Mouse (Mus musculus) adrenal gland, adult 8-10 months (tissue): Measurements from ENCODE around the gene Pcbp2. TPM values are rescaled to one million over a fixed set of nuclear protein-coding genes. Genes with fewer than 3 reads are reported as not detected.

Source experiments
- DNase-seq: peaks from one replicate; pipeline ENCODE4 v3.0.0; 2022
- total RNA-seq, 4 experiments: library from RNA; stranded (reverse); gene quantifications; 2 replicates each; pipeline ENCODE4 v1.2.4; 2022

Pcbp2 gene
- total RNA-seq, 4 experiments from 2014 or later, result 594 to 678 (median 630) TPM

DNA sequence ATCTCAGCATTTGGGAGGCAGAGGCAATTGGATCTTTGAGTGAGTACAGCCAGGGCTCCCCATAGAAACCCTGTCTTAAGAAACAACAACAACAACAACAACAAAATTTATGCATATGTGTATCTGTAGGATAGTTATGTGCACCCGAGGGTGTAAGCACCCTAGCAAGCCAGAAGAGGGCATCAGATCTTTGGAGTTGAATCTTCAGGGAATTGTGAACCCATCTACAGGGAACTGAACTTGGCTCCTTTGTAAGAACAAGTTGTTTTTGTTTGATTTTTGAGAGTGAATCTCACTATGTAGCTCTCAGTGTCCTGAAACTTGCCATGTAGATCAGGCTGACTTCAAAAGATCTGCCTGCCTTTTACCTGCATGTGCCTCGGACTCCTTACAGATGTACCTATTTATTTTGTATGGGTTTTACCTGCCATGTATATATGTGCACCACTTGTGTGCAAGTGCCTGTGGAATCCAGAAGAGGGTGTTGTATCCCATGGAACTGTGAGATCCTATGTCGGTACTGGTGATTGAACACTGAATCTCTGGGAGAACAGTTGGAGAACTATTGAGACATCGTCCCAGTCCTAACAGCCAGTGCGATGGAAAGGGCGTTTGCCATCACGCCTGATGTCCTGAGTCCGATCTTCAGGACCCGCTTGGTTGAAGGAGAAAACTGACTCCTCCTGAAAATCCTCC is 1.5 kb upstream of the Pcbp2 start:
- DNase-seq, result no peak

GRCm38 (mm10) chr15:102470605-102471294 is 411 bp downstream of the Pcbp2 start:
- DNase-seq, result peak; percentile 76

DNA sequence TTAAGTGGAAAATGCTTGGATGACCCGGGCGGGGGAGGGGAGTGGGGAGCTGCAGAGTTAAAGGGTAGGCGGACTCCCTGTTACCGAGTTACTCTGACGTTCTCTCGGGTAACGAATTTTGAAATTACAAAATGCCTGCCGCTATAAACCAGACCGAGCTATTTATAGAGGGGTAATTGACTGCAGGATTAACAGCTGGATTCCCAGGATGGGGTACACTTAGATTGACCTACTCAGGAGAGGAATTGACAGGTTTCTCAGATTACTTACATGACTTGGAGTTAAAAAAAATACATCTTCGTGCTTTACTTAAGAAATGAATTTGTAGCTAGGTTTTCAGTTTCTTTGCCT is 931 bp downstream of the Pcbp2 start:
- no peak for DNase-seq

GRCm38 (mm10) chr15:102471727-102472126 is 1.4 kb downstream of the Pcbp2 start:
- no peak for DNase-seq

- DNase-seq, result no peak
Measured at GRCm38 (mm10) chr15:102473246-102473645, 2.9 kb downstream of the Pcbp2 start.

- DNase-seq, result no peak
Measured at GRCm38 (mm10) chr15:102474520-102474919, 4.2 kb downstream of the Pcbp2 start.

DNA sequence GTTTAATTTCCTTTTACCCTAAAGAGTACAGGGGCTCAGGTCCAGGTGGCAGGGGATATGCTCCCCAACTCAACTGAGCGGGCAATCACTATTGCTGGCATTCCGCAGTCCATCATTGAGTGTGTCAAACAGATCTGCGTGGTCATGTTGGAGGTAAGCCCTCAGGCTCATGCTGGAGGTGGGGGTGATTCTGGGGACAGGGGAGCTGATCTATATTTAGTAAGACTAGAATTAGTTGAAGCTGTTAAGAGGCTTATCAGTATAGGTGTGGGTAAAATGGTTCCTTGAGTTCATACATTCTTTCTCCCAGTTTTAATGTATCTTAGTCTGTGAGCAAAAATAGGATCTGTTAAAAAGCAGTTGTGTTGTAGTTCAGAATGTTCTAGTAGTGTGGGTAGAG is 12.8 kb downstream of the Pcbp2 start:
- DNase-seq, result no peak

DNA sequence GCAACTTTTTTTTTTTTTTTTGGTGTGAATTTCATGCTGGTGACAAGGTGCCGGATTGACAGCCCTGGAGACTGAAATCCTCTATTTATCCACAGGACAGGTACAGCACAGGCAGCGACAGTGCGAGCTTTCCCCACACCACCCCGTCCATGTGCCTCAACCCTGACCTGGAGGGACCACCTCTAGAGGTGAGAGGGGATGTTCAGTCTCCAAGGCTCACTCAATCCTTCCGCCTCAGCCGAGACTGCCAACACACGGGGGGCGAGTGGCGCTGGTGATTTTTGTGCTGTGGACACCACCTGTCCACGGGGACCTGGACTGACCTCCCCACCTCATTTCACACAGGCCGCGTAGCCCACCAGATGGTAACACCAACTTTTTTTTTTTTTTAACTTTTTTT is 15.5 kb downstream of the Pcbp2 start:
- no peak for DNase-seq

GRCm38 (mm10) chr15:102487664-102488063 is 17.3 kb downstream of the Pcbp2 start:
- DNase-seq, result no peak

GRCm38 (mm10) chr15:102498322-102498721 is 28.0 kb downstream of the Pcbp2 start:
- DNase-seq, result no peak

DNA sequence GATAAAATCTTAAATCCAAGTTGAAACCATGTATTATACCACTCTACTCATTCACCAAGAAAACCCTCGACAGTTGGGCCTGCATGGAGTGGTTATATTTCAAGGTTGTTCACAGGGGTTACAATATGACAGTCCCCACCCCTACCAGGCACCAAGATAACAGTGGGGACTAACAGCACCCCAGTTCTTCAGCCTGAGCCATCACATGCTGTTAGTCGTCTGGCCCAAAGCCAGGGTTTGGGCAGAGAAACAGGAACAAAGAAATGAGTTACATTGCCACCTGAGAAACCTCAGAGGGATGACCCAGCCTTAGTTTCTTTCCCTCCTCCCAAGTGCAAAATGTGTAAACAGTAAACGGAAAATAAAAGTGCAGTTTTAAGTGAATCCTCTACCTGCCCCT is 29.0 kb downstream of the Pcbp2 start:
- no peak for DNase-seq

DNA sequence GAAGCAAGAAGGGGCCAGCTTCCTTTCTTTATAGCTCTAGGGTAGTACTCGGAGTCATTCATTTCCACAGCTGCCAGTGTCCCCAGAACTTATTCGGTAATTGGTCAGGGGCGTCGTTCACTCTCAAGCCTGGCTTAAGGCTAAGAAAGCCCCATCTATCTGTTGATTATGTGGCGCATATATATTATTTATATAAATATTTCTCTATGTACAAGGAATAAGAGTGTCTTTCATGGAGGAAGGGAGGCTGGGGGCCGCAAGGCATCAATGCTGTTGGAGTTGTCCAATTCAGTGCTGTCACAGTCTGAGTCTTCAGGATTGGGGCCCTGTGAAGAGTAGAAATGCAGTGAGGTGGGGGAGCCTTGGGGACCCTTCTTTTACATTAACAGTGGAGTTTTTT is 29.5 kb downstream of the Pcbp2 start:
- no peak for DNase-seq

GRCm38 (mm10) chr15:102500479-102500878 is 30.1 kb downstream of the Pcbp2 start:
- DNase-seq, result no peak

- DNase-seq, result no peak
Measured at GRCm38 (mm10) chr15:102501084-102501814, 30.9 kb downstream of the Pcbp2 start.

- DNase-seq, result no peak
Measured at GRCm38 (mm10) chr15:102502254-102502840, 32.0 kb downstream of the Pcbp2 start.

- no peak for DNase-seq
Measured at GRCm38 (mm10) chr15:102503447-102503846, 33.1 kb downstream of the Pcbp2 start, which contains the start of gene Gm10337. Gene Gm10337 (plus strand): TSS chr15:102503722.

- DNase-seq, result no peak
Measured at GRCm38 (mm10) chr15:102503924-102504782, 33.8 kb downstream of the Pcbp2 start.

GRCm38 (mm10) chr15:102505073-102505769 is 34.9 kb downstream of the Pcbp2 start:
- DNase-seq, result no peak

DNA sequence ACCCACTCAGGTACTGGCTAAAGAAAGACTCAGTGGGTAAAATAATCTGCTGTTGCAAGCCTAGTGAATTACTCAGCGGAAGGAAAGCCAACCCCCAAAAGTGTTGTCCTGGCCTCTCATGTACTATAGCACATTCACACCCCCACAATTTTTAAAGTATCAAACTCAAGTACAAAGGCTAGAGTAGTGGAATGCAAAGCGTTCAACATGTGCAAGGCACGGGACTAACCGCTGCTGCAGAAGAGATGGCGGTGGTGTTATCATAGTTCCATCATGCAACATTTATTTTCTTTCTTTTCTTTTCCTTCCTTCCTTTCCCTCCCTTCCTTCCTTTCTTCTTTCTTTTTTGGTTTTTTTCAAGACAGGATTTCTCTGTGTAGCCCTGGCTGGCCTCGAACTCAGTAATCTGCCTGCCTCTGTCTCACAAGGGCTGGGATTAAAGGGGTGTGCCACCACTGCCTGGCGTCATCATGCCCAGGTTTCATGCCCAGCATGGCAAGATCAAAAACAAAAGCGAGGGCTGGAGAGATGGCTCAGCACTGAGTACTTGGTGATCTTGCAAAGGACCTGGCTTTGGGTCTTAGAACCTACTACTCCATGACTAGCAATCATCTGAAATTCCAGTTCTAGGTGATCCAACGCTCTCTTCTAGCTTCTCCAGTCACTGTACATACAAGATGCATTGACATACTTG is 35.6 kb downstream of the Pcbp2 start:
- DNase-seq, result no peak

- no peak for DNase-seq
Measured at GRCm38 (mm10) chr15:102506464-102506830, 36.1 kb downstream of the Pcbp2 start.

DNA sequence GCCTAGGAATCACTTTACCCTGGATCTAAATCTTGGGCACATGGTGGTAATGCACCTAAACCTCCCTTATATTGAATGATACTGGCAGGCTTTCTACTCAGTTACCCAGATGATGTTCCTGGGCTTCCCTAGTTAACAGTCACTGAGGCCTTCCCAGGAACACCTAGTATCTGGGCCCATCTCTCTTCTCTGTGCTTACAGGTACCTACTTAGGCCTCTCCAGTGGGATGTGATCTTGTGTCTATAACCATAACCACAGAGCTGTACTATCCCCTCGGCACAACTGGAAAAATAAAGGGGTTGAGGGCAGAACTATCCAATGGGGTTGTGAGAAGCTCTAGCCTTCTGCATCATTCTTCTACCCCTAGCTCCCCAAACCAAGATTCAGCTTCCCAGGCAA is 36.5 kb downstream of the Pcbp2 start:
- no peak for DNase-seq
